Mouse (Mus musculus) liver, embryonic 18 days (tissue): ENCODE data around the gene Isca1. TPM values are rescaled to one million over a fixed set of nuclear protein-coding genes. Genes with fewer than 3 reads are reported as not detected.

ENCODE experiments used
- polyA plus RNA-seq: library from polyadenylated mRNA; depleted of rRNA; stranded (reverse); fragments of >200 nt; gene quantifications from 2 replicates; pipeline ENCODE4 v1.2.3, GENCODE M21; 2012; rRNA removed

The Isca1 gene
- 112 and 113 TPM in 2 replicates for polyA plus RNA-seq

GRCm38 (mm10) chr13:59769296-59770163 lies at the start of gene Isca1:
Gene Isca1, minus strand, starts transcription at chr13:59769810.

GRCm38 (mm10) chr13:59782145-59782544 lies 12.5 kb upstream of the Isca1 start, which contains the start of gene Gm49354:
Gene Gm49354, minus strand, starts transcription at chr13:59782245.

GRCm38 (mm10) chr13:59746711-59747110 lies 22.9 kb downstream of the Isca1 start, which contains the start of gene 1700014D04Rik:
Gene 1700014D04Rik, minus strand, starts transcription at chr13:59746752.

GRCm38 (mm10) chr13:59731652-59732051 lies 38.0 kb downstream of the Isca1 start, which contains the start of gene Spata31d1d:
Gene Spata31d1d, minus strand, starts transcription at chr13:59731752.

GRCm38 (mm10) chr13:59711984-59712383 lies 57.6 kb downstream of the Isca1 start, which contains the start of gene Spata31d1b:
Gene Spata31d1b, plus strand, starts transcription at chr13:59712284.

GRCm38 (mm10) chr13:59710230-59710629 lies 59.4 kb downstream of the Isca1 start, which contains the start of gene Spata31d1a:
Gene Spata31d1a, minus strand, starts transcription at chr13:59710330.

Other genes with a start within 250 kb of the Isca1 start
- 4.3 and 4.5 TPM in 2 replicates for gene Agtpbp1, start 184.6 kb downstream of the Isca1 start, polyA plus RNA-seq
- 14.6 and 15.5 TPM in 2 replicates for gene Naa35, start 184.6 kb downstream of the Isca1 start, polyA plus RNA-seq
- 13.5 and 13.7 TPM in 2 replicates for gene Golm1, start 94.0 kb downstream of the Isca1 start, polyA plus RNA-seq
- not detected in 2 replicates for gene 4921517D22Rik, start 75.7 kb downstream of the Isca1 start, polyA plus RNA-seq
- gene Spata31d1a, start 59.5 kb downstream of the Isca1 start, polyA plus RNA-seq, result 0.01 and 0.03 TPM in 2 replicates
- not detected in 2 replicates for gene Spata31d1b, start 57.5 kb downstream of the Isca1 start, polyA plus RNA-seq
- not detected in 2 replicates for gene Spata31d1d, start 38.1 kb downstream of the Isca1 start, polyA plus RNA-seq
- 0.02 TPM in 2 replicates for gene 1700014D04Rik, start 23.1 kb downstream of the Isca1 start, polyA plus RNA-seq
- gene Gm49354, start 12.4 kb upstream of the Isca1 start, polyA plus RNA-seq, result not detected in 2 replicates
- gene Tut7, start 53.3 kb upstream of the Isca1 start, polyA plus RNA-seq, result 27.1 and 30.6 TPM in 2 replicates